In the genomic region with DNA sequence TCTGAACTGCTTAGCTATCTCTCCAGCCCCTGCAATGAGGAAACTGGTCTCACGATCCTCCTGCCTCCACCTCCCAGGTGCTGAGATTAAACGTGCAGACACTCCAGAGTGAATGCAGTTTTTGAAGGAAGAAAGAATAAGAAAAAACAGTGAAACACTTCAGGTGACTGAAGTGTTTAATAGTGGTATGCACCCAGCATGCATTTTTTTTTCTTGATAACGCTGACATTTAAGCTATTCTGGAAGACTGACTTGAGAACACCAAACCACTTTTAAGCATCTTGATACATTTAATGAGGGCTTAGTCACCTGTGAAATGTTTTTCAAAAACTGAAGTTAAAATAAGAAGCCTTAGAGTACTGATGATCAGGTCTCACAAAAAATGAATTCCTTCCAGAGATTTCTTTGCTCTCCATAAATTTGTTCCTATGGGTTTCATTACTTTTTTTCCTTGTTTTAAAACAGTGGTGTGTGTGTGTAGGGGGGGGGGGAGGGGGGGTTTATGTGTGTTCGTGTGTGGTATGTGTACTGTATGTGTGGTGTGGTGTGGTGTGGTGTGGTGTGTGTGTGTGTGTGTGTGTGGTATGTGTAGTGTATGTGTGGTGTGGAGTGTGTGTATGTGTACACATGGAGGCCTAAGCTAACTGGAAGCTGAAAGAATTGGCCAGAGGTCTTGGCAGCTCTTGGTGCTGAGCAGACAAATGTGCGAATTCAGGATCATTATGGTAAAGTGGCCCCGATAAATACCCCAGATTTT, we compare ENCODE assay signal across 18 mouse cellular contexts.
"Had no signal": no experiment of that assay in that cellular context is flagged by ENCODE, and none has a peak within 500 bp of the region (broad histone marks: within the 10 kb centered on the region; RNA-seq: fewer than 3 reads in every experiment).

No protein-coding gene starts in this region.

- H3K9me3 ChIP-seq: liver, embryonic 13.5 days; liver, embryonic 15.5 days; megakaryocyte, embryonic 14.5 days; midbrain, embryonic 13.5 days; midbrain, embryonic 15.5 days; neural tube, embryonic 13.5 days; stomach, embryonic 15.5 days had no signal

- DNase-seq: liver; liver, embryonic 13.5 days; liver, postnatal 0 days; lung, postnatal 36 days; right cerebral cortex, postnatal 14 days; thymus, adult 2 months; thymus, postnatal 25 days; thymus, postnatal 4 days had no signal

- H3K27me3 ChIP-seq: liver, embryonic 13.5 days; liver, embryonic 15.5 days; megakaryocyte, embryonic 14.5 days; midbrain, embryonic 13.5 days; midbrain, embryonic 15.5 days; neural tube, embryonic 13.5 days; stomach, embryonic 15.5 days had no signal

- ATAC-seq: liver, postnatal 0 days; midbrain, embryonic 13.5 days; midbrain, embryonic 15.5 days had no signal

- H3K27ac ChIP-seq: liver, embryonic 13.5 days; liver, embryonic 15.5 days; macrophage; midbrain, embryonic 13.5 days; midbrain, embryonic 15.5 days; neural tube, embryonic 13.5 days; stomach, embryonic 15.5 days; stomach, postnatal 0 days had no signal

- H3K9ac ChIP-seq: liver, embryonic 13.5 days; liver, embryonic 15.5 days; liver, postnatal 0 days; midbrain, embryonic 13.5 days; midbrain, embryonic 15.5 days; neural tube, embryonic 13.5 days; stomach, embryonic 15.5 days had no signal

- H3K4me1 ChIP-seq: liver, embryonic 13.5 days; liver, embryonic 15.5 days; midbrain, embryonic 13.5 days; midbrain, embryonic 15.5 days; neural tube, embryonic 13.5 days had no signal

- H3K4me3 ChIP-seq: liver, embryonic 13.5 days; liver, embryonic 15.5 days; megakaryocyte, embryonic 14.5 days; midbrain, embryonic 13.5 days; midbrain, embryonic 15.5 days; neural tube, embryonic 13.5 days; stomach, embryonic 15.5 days had no signal

- H3K36me3 ChIP-seq: liver, embryonic 13.5 days; liver, embryonic 15.5 days; midbrain, embryonic 13.5 days; midbrain, embryonic 15.5 days; neural tube, embryonic 13.5 days; stomach, embryonic 15.5 days had no signal

- H3K4me2 ChIP-seq: liver, embryonic 11.5 days; liver, embryonic 13.5 days; liver, embryonic 15.5 days; midbrain, embryonic 11.5 days; midbrain, embryonic 13.5 days; midbrain, embryonic 15.5 days; neural tube, embryonic 13.5 days; stomach, embryonic 15.5 days had no signal
